Mouse (Mus musculus): ENCODE measurements at regions not wholly inside any gene's neighbourhood (a gene's known extent, or its start where the extent isn't known, plus 50 kb on each side); places are given as distances from the start of the nearest gene placed in this dataset.
A peak's percentile ranks its signal among the peaks of the same experiment; 100 is the strongest.

DNA sequence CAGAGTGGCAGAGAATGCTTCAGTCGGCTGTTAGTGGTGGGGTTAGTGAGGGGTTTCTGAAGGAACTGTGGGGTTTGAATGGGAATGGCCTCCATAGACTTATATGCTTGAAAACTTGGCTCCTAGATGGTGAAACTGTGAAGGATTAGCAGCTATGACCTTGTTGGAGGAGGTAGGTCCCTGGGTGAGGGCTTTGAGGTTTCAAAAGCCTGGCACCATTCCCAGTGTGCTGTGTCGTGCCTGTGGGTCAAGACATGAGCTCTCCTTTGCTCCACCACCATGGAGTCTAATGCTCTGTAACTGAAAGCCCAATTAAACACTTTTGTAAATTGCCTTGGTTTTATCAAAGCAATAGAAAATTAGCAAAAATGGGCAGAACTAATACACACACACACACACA is 98.1 kb upstream of the Eef2kmt start:
- WGBS, result 77% methylated on average over 2 of the region's 2 CpGs
- H3K36me3 ChIP-seq (ENCODE audit: insufficient read depth, low read length), result no peaks in the 10 kb centered on the region
- H3K4me3 ChIP-seq (ENCODE audit: low read depth, low read length), result no peak overlapping the region
- H3K9ac ChIP-seq (replicated peaks; ENCODE audit: low read length, poor library complexity, severe bottlenecking), result no peak overlapping the region
- no peak overlapping the region for H3K4me2 ChIP-seq (ENCODE audit: low read depth, low read length, poor library complexity, severe bottlenecking)
- H3K9me3 ChIP-seq (ENCODE audit: low read length), result no peaks in the 10 kb centered on the region
- no peak for ATAC-seq (ENCODE audit: low FRiP score)
- no peak overlapping the region for H3K27ac ChIP-seq (ENCODE audit: low read depth, low read length)
- H3K4me1 ChIP-seq (ENCODE audit: insufficient read depth, low read length), result no peaks in the 10 kb centered on the region
- DNase-seq (ENCODE audit: low spot score), result no peak
- no peak for TF ChIP-seq CTCF (IDR thresholded peaks at IDR 0.05)
- H3K27me3 ChIP-seq (ENCODE audit: insufficient read depth, low read length), result no peaks in the 10 kb centered on the region

DNA sequence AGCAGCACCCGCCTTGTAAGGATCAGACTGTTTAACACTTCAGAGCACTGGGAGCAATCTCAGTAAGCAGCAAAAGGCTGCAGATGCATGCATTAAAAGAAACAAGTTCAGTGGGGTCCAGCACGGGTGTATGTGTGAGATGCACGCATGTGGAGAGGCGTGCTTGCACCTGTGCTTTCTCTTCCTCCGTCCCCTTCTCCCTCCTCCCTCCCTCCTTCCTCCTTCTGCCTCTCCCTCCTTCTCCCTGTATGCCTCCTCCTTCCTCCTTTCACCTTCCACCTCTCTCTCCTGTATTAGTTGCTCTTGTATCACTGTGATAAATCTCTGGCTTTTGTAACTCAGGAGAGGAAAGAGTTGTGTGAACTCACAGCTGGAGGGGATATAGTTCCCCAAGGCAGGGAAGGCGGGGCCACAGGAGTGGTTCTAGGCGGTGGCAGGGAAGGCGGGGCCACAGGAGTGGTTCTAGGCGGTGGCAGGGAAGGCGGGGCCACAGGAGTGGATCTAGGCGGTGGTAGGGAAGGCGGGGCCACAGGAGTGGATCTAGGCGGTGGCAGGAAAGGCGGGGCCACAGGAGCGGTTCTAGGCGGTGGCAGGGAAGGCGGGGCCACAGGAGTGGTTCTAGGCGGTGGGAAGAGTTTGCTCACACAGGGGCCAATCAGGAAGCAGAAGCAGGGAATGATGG is 96.2 kb upstream of the Eef2kmt start:
- Histone ChIP-seq H3K4me2 (ENCODE audit: low read depth, low read length, poor library complexity, severe bottlenecking) (peak overlapping the region; percentile 12; the same call in 1 of the 2 replicates), H3K27ac (ENCODE audit: low read depth, low read length) (no peak overlapping the region), H3K4me1 (ENCODE audit: insufficient read depth, low read length) (no peaks in the 10 kb centered on the region), H3K9ac (replicated peaks; ENCODE audit: low read length, poor library complexity, severe bottlenecking) (no peak overlapping the region), H3K4me3 (ENCODE audit: low read depth, low read length) (no peak overlapping the region), H3K36me3 (ENCODE audit: insufficient read depth, low read length) (no peaks in the 10 kb centered on the region), H3K27me3 (ENCODE audit: insufficient read depth, low read length) (no peaks in the 10 kb centered on the region), H3K9me3 (ENCODE audit: low read length) (no peaks in the 10 kb centered on the region)
- ATAC-seq (ENCODE audit: low FRiP score) (no peak), DNase-seq (ENCODE audit: low spot score) (no peak)
- WGBS, result 5% methylated on average over 18 of the region's 18 CpGs
- TF ChIP-seq CTCF (IDR thresholded peaks at IDR 0.05), result no peak

DNA sequence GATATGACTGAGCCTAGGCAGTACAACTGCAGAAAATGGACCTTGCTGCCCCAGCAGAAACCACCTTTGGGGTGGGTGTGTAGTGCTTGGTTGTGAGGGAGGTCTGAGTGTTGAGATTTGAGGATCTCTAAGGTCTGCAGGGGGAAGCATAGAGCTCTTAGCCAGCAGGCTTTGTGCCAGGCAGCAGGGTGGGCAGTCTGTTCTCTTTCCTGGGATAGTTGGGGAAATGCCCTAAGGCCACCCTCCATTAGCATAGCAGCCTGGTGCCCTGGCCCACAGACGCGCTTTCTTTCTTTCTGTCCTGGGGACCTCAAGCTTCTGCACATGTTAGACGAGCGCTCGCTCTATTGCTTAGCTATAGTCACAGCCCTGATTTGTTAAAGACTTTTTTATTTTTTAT is 91.4 kb upstream of the Eef2kmt start:
- TF ChIP-seq CTCF (IDR thresholded peaks at IDR 0.05), result no peak
- Histone ChIP-seq H3K36me3 (ENCODE audit: insufficient read depth, low read length) (no peaks in the 10 kb centered on the region), H3K27me3 (ENCODE audit: insufficient read depth, low read length) (no peaks in the 10 kb centered on the region), H3K4me2 (ENCODE audit: low read depth, low read length, poor library complexity, severe bottlenecking) (no peak overlapping the region), H3K27ac (ENCODE audit: low read depth, low read length) (no peak overlapping the region), H3K9ac (replicated peaks; ENCODE audit: low read length, poor library complexity, severe bottlenecking) (no peak overlapping the region), H3K9me3 (ENCODE audit: low read length) (no peaks in the 10 kb centered on the region), H3K4me1 (ENCODE audit: insufficient read depth, low read length) (no peaks in the 10 kb centered on the region), H3K4me3 (ENCODE audit: low read depth, low read length) (no peak overlapping the region)
- 68% methylated on average over 5 of the region's 5 CpGs for WGBS
- ATAC-seq (ENCODE audit: low FRiP score), result no peak
- peak; percentile 19 for DNase-seq (ENCODE audit: low spot score)

DNA sequence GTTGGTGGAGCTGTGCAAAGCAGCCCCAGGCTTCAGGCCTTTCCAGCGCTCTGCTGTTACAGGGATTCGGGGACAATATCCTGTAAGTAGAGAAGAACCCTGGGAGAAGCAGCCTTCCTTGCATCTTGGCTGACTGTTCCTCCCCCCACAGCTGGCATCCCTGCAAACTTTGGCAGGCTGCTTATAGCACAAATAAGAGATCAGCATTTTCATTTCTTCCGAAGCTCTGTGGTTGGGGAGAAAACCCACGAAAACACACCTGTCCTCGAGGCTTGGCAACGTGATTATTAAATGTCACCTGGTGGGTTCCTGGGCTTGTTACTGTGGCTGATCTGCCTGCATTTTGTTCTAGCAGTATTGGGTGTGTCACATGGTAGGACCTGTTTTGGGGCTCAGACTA is 86.5 kb upstream of the Eef2kmt start:
- no peak for DNase-seq (ENCODE audit: low spot score)
- 69% methylated on average over 6 of the region's 6 CpGs for WGBS
- no peak for TF ChIP-seq CTCF (IDR thresholded peaks at IDR 0.05)
- no peaks in the 10 kb centered on the region for H3K36me3 ChIP-seq (ENCODE audit: insufficient read depth, low read length)
- no peak overlapping the region for H3K4me3 ChIP-seq (ENCODE audit: low read depth, low read length)
- H3K27me3 ChIP-seq (ENCODE audit: insufficient read depth, low read length), result no peaks in the 10 kb centered on the region
- no peaks in the 10 kb centered on the region for H3K9me3 ChIP-seq (ENCODE audit: low read length)
- H3K4me1 ChIP-seq (ENCODE audit: insufficient read depth, low read length), result no peaks in the 10 kb centered on the region
- no peak overlapping the region for H3K4me2 ChIP-seq (ENCODE audit: low read depth, low read length, poor library complexity, severe bottlenecking)
- H3K27ac ChIP-seq (ENCODE audit: low read depth, low read length), result no peak overlapping the region
- no peak overlapping the region for H3K9ac ChIP-seq (replicated peaks; ENCODE audit: low read length, poor library complexity, severe bottlenecking)
- no peak for ATAC-seq (ENCODE audit: low FRiP score)

DNA sequence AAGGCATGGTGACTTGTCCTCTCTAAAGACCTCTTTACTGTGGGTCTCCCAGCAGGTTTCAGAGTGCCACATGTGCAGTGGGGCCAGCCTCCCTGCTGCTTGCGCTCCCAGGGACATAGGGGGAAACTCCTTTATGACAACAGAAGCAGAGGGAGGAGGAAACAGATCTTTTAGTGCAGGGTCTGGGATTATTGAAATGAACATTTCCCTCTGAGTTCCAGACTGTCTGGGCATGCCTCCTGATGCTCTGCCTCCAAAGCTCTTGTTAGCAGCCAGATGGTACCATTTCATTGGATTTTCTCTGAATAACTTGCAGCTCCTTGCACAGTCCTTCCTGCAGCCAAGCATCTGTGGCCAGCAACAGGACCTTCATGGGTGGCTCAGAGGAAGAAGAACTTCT is 60.5 kb upstream of the Eef2kmt start:
- Histone ChIP-seq H3K9me3 (ENCODE audit: low read length) (no peaks in the 10 kb centered on the region), H3K36me3 (ENCODE audit: insufficient read depth, low read length) (no peaks in the 10 kb centered on the region), H3K9ac (replicated peaks; ENCODE audit: low read length, poor library complexity, severe bottlenecking) (no peak overlapping the region), H3K4me3 (ENCODE audit: low read depth, low read length) (no peak overlapping the region), H3K4me2 (ENCODE audit: low read depth, low read length, poor library complexity, severe bottlenecking) (no peak overlapping the region), H3K27ac (ENCODE audit: low read depth, low read length) (no peak overlapping the region), H3K4me1 (ENCODE audit: insufficient read depth, low read length) (no peaks in the 10 kb centered on the region), H3K27me3 (ENCODE audit: insufficient read depth, low read length) (no peaks in the 10 kb centered on the region; the same call in 1 of the 2 replicates)
- no peak for TF ChIP-seq CTCF (IDR thresholded peaks at IDR 0.05)
- no peak for DNase-seq (ENCODE audit: low spot score)
- no peak for ATAC-seq (ENCODE audit: low FRiP score)
- 75% methylated on average over 1 of the region's 1 CpGs for WGBS

DNA sequence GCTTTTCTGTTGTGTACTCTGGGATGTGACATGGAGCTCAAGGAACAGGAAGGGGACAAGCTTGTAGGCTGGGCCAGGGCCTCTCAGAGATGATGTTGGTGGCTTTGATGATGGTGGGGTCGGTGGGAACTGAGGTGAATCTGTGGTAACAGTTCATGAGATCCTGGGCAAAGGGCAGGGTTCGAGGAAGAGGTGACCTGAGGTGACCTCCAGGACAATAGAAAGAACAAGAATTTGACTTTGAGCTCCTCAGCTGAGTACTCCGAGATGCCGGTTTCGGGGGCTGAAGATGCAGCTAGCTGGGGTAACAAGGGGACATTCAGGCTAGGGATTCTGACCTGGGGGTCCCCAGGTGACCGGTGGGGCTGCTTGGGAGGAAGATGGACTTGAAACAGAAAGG is 57.5 kb upstream of the Eef2kmt start:
- Histone ChIP-seq H3K4me1 (ENCODE audit: insufficient read depth, low read length) (no peaks in the 10 kb centered on the region), H3K36me3 (ENCODE audit: insufficient read depth, low read length) (no peaks in the 10 kb centered on the region), H3K27ac (ENCODE audit: low read depth, low read length) (no peak overlapping the region), H3K9ac (replicated peaks; ENCODE audit: low read length, poor library complexity, severe bottlenecking) (no peak overlapping the region), H3K4me3 (ENCODE audit: low read depth, low read length) (no peak overlapping the region), H3K4me2 (ENCODE audit: low read depth, low read length, poor library complexity, severe bottlenecking) (no peak overlapping the region), H3K27me3 (ENCODE audit: insufficient read depth, low read length) (no peaks in the 10 kb centered on the region; the same call in 1 of the 2 replicates), H3K9me3 (ENCODE audit: low read length) (no peaks in the 10 kb centered on the region)
- ATAC-seq (ENCODE audit: low FRiP score), result no peak
- no peak for DNase-seq (ENCODE audit: low spot score)
- whole genome bisulfite sequencing, result 76% methylated on average over 6 of the region's 6 CpGs
- TF ChIP-seq CTCF (IDR thresholded peaks at IDR 0.05), result no peak
